Mouse (Mus musculus): Measurements from ENCODE around the gene Dgkz. TPM values are rescaled to one million over a fixed set of nuclear protein-coding genes. Genes with fewer than 3 reads are reported as not detected.

Gene Dgkz
- polyA plus RNA-seq, 1 experiment from 2014 or later, result 46.4 TPM

- H3K9me3 ChIP-seq (ENCODE audit: control insufficient read depth, low read length), result no peaks in the 10 kb centered on the region
- H3K27ac ChIP-seq (ENCODE audit: low read length), result no peak overlapping the region
- H3K4me1 ChIP-seq (ENCODE audit: control insufficient read depth, insufficient read depth, low read length), result peaks cover 3% of the 10 kb centered on the region; the same call in 1 of the 2 replicates
- no peak overlapping the region for H3K4me2 ChIP-seq (ENCODE audit: low read depth, low read length)
- no peak overlapping the region for H3K4me3 ChIP-seq (ENCODE audit: low read length)
- H3K9ac ChIP-seq (ENCODE audit: low read depth, low read length), result no peak overlapping the region
- ATAC-seq, result no peak
- no peaks in the 10 kb centered on the region for H3K36me3 ChIP-seq (ENCODE audit: control insufficient read depth, insufficient read depth, low read length)
- WGBS, result 85% methylated on average over 16 of the region's 16 CpGs
- no peaks in the 10 kb centered on the region for H3K27me3 ChIP-seq (replicated peaks; ENCODE audit: control insufficient read depth, insufficient read depth, low read length)
Measured at GRCm38 (mm10) chr2:91997905-91998608, 22.4 kb upstream of the Dgkz start.

- H3K4me3 ChIP-seq (ENCODE audit: low read length), result no peak overlapping the region
- H3K4me1 ChIP-seq (ENCODE audit: control insufficient read depth, insufficient read depth, low read length), result peaks cover 3% of the 10 kb centered on the region; the same call in 1 of the 2 replicates
- H3K9me3 ChIP-seq (ENCODE audit: control insufficient read depth, low read length), result no peaks in the 10 kb centered on the region
- ATAC-seq, result peak; percentile 84
- H3K27me3 ChIP-seq (replicated peaks; ENCODE audit: control insufficient read depth, insufficient read depth, low read length), result no peaks in the 10 kb centered on the region
- H3K36me3 ChIP-seq (ENCODE audit: control insufficient read depth, insufficient read depth, low read length), result no peaks in the 10 kb centered on the region; the same call in 1 of the 2 replicates
- WGBS, result 63% methylated on average over 5 of the region's 5 CpGs
- H3K4me2 ChIP-seq (ENCODE audit: low read depth, low read length), result no peak overlapping the region
- no peak overlapping the region for H3K9ac ChIP-seq (ENCODE audit: low read depth, low read length)
- H3K27ac ChIP-seq (ENCODE audit: low read length), result no peak overlapping the region
Measured at GRCm38 (mm10) chr2:91996006-91996405, 20.3 kb upstream of the Dgkz start.

- Histone ChIP-seq H3K4me3 (ENCODE audit: low read length) (no peak overlapping the region), H3K9ac (ENCODE audit: low read depth, low read length) (no peak overlapping the region), H3K4me2 (ENCODE audit: low read depth, low read length) (no peak overlapping the region), H3K9me3 (ENCODE audit: control insufficient read depth, low read length) (no peaks in the 10 kb centered on the region), H3K4me1 (ENCODE audit: control insufficient read depth, insufficient read depth, low read length) (peaks cover 3% of the 10 kb centered on the region; the same call in 1 of the 2 replicates), H3K36me3 (ENCODE audit: control insufficient read depth, insufficient read depth, low read length) (peaks cover 11% of the 10 kb centered on the region; the same call in 1 of the 2 replicates), H3K27ac (ENCODE audit: low read length) (no peak overlapping the region), H3K27me3 (replicated peaks; ENCODE audit: control insufficient read depth, insufficient read depth, low read length) (no peaks in the 10 kb centered on the region)
- ATAC-seq, result no peak
- 79% methylated on average over 3 of the region's 3 CpGs for WGBS
Measured at GRCm38 (mm10) chr2:91993409-91993808, 17.7 kb upstream of the Dgkz start.

GRCm38 (mm10) chr2:91989750-91990149, 14.1 kb upstream of the Dgkz start:
- Histone ChIP-seq H3K9me3 (ENCODE audit: control insufficient read depth, low read length) (no peaks in the 10 kb centered on the region), H3K4me3 (ENCODE audit: low read length) (no peak overlapping the region), H3K36me3 (ENCODE audit: control insufficient read depth, insufficient read depth, low read length) (peaks cover 11% of the 10 kb centered on the region; the same call in 1 of the 2 replicates), H3K4me2 (ENCODE audit: low read depth, low read length) (no peak overlapping the region), H3K4me1 (ENCODE audit: control insufficient read depth, insufficient read depth, low read length) (peaks cover 7% of the 10 kb centered on the region), H3K27me3 (replicated peaks; ENCODE audit: control insufficient read depth, insufficient read depth, low read length) (no peaks in the 10 kb centered on the region), H3K9ac (ENCODE audit: low read depth, low read length) (no peak overlapping the region), H3K27ac (ENCODE audit: low read length) (no peak overlapping the region)
- no peak for ATAC-seq

- Histone ChIP-seq H3K27me3 (replicated peaks; ENCODE audit: control insufficient read depth, insufficient read depth, low read length) (no peaks in the 10 kb centered on the region), H3K4me3 (ENCODE audit: low read length) (no peak overlapping the region), H3K4me2 (ENCODE audit: low read depth, low read length) (no peak overlapping the region), H3K4me1 (ENCODE audit: control insufficient read depth, insufficient read depth, low read length) (peaks cover 15% of the 10 kb centered on the region), H3K36me3 (ENCODE audit: control insufficient read depth, insufficient read depth, low read length) (peaks cover 11% of the 10 kb centered on the region; the same call in 1 of the 2 replicates), H3K27ac (ENCODE audit: low read length) (no peak overlapping the region), H3K9me3 (ENCODE audit: control insufficient read depth, low read length) (no peaks in the 10 kb centered on the region), H3K9ac (ENCODE audit: low read depth, low read length) (no peak overlapping the region)
- 0% methylated on average over 3 of the region's 3 CpGs for WGBS
- ATAC-seq, result no peak
Measured at GRCm38 (mm10) chr2:91987542-91987941, 11.9 kb upstream of the Dgkz start.

- Histone ChIP-seq H3K4me3 (ENCODE audit: low read length) (no peak overlapping the region), H3K4me1 (ENCODE audit: control insufficient read depth, insufficient read depth, low read length) (peaks cover 15% of the 10 kb centered on the region), H3K27me3 (replicated peaks; ENCODE audit: control insufficient read depth, insufficient read depth, low read length) (no peaks in the 10 kb centered on the region), H3K4me2 (ENCODE audit: low read depth, low read length) (no peak overlapping the region), H3K9me3 (ENCODE audit: control insufficient read depth, low read length) (no peaks in the 10 kb centered on the region), H3K36me3 (ENCODE audit: control insufficient read depth, insufficient read depth, low read length) (peaks cover 11% of the 10 kb centered on the region; the same call in 1 of the 2 replicates), H3K9ac (ENCODE audit: low read depth, low read length) (peak overlapping the region; percentile 18; the same call in 1 of the 2 replicates), H3K27ac (ENCODE audit: low read length) (peak overlapping the region; percentile 8; the same call in 1 of the 2 replicates)
- 17% methylated on average over 5 of the region's 5 CpGs for WGBS
- ATAC-seq, result peak; percentile 45
Measured at GRCm38 (mm10) chr2:91986071-91986470, 10.4 kb upstream of the Dgkz start.

- Histone ChIP-seq H3K4me1 (ENCODE audit: control insufficient read depth, insufficient read depth, low read length) (peaks cover 15% of the 10 kb centered on the region), H3K4me2 (ENCODE audit: low read depth, low read length) (peak overlapping the region; percentile 48; the same call in 1 of the 2 replicates), H3K27ac (ENCODE audit: low read length) (peak overlapping the region; percentile 95), H3K9ac (ENCODE audit: low read depth, low read length) (peak overlapping the region; percentile 62; the same call in 1 of the 2 replicates), H3K4me3 (ENCODE audit: low read length) (0 out of 2 replicates have a peak overlapping the region, but pooled peaks have one; percentile 18), H3K9me3 (ENCODE audit: control insufficient read depth, low read length) (no peaks in the 10 kb centered on the region), H3K36me3 (ENCODE audit: control insufficient read depth, insufficient read depth, low read length) (peaks cover 2% of the 10 kb centered on the region; the same call in 1 of the 2 replicates), H3K27me3 (replicated peaks; ENCODE audit: control insufficient read depth, insufficient read depth, low read length) (no peaks in the 10 kb centered on the region)
- WGBS, result 37% methylated on average over 9 of the region's 9 CpGs
- 0 out of 2 replicates have a peak, but pooled peaks have one; percentile 0 for ATAC-seq
Measured at GRCm38 (mm10) chr2:91984906-91985525, 9.4 kb upstream of the Dgkz start.

GRCm38 (mm10) chr2:91984439-91984838, 8.8 kb upstream of the Dgkz start:
- 4% methylated on average over 11 of the region's 13 CpGs for WGBS
- Histone ChIP-seq H3K9me3 (ENCODE audit: control insufficient read depth, low read length) (no peaks in the 10 kb centered on the region), H3K27me3 (replicated peaks; ENCODE audit: control insufficient read depth, insufficient read depth, low read length) (no peaks in the 10 kb centered on the region), H3K9ac (ENCODE audit: low read depth, low read length) (peak overlapping the region; percentile 62), H3K27ac (ENCODE audit: low read length) (peak overlapping the region; percentile 95), H3K36me3 (ENCODE audit: control insufficient read depth, insufficient read depth, low read length) (no peaks in the 10 kb centered on the region), H3K4me1 (ENCODE audit: control insufficient read depth, insufficient read depth, low read length) (peaks cover 15% of the 10 kb centered on the region), H3K4me2 (ENCODE audit: low read depth, low read length) (peak overlapping the region; percentile 48), H3K4me3 (ENCODE audit: low read length) (peak overlapping the region; percentile 18; the same call in 1 of the 2 replicates)
- peak; percentile 96 for ATAC-seq

- WGBS, result 57% methylated on average over 5 of the region's 5 CpGs
- no peak overlapping the region for H3K4me3 ChIP-seq (ENCODE audit: low read length)
Measured at GRCm38 (mm10) chr2:91980830-91981229, 5.2 kb upstream of the Dgkz start.

More at GRCm38 (mm10) chr2:91980830-91981229, 5.2 kb upstream of the Dgkz start:
- peaks cover 25% of the 10 kb centered on the region for H3K4me1 ChIP-seq (ENCODE audit: control insufficient read depth, insufficient read depth, low read length)
- H3K4me2 ChIP-seq (ENCODE audit: low read depth, low read length), result no peak overlapping the region
- H3K27me3 ChIP-seq (replicated peaks; ENCODE audit: control insufficient read depth, insufficient read depth, low read length), result peaks cover 13% of the 10 kb centered on the region
- no peaks in the 10 kb centered on the region for H3K9me3 ChIP-seq (ENCODE audit: control insufficient read depth, low read length)
- no peaks in the 10 kb centered on the region for H3K36me3 ChIP-seq (ENCODE audit: control insufficient read depth, insufficient read depth, low read length)
- H3K9ac ChIP-seq (ENCODE audit: low read depth, low read length), result no peak overlapping the region
- ATAC-seq, result no peak
- no peak overlapping the region for H3K27ac ChIP-seq (ENCODE audit: low read length)

Measured in intestine, embryonic 16.5 days (tissue).